Mouse (Mus musculus) 3T3-L1 (cell line): ENCODE measurements around the gene Gmnn.
"Not testable (repeated sequence)": the region's sequence is repeated elsewhere in the genome, so short reads cannot be mapped to it uniquely, and the experiment has no call there.

Experiments used
- DNase-seq: peaks from one replicate; pipeline ENCODE4 v3.0.0-alpha.2; 2015; ENCODE audit warnings: low read depth, low spot score

Gene Gmnn

GRCm38 (mm10) chr13:24761403-24762227 is at the start of gene Gmnn:
TSS of gene Gmnn (minus strand) at chr13:24761923.
- peak; percentile 79 for DNase-seq

- DNase-seq = no peak
These were observed 44.4 kb upstream of the Gmnn start for GRCm38 (mm10) chr13:24806079-24806478.

GRCm38 (mm10) chr13:24803196-24803595 is 41.5 kb upstream of the Gmnn start:
- no peak for DNase-seq

DNA sequence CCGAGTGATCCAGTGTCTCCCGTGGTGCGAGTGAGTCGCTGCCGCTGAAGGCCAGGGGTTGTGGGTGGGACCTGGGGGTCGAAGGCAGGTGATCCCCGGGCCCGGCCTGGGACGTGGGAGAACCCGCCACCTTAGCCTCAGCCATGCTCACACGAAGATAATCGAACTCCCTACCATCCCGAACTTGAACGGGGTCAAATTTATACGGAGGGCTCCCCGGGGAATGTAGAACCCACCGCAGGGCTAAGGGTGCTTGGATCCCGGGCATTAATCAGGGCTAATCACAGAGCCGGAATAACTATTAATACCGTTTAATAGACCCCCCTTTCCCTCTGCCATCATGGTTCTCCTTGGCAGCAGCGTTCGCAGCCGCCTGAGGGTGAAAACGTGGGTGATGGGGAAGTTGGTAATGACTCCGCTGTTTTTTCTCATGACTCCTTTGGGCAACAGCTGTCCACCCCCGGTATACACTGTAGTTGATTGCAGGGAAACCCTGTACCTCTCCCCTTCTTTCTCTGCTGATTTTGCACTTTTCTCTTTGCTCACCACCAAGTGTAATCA is 40.5 kb upstream of the Gmnn start:
- DNase-seq = peak; percentile 68

DNA sequence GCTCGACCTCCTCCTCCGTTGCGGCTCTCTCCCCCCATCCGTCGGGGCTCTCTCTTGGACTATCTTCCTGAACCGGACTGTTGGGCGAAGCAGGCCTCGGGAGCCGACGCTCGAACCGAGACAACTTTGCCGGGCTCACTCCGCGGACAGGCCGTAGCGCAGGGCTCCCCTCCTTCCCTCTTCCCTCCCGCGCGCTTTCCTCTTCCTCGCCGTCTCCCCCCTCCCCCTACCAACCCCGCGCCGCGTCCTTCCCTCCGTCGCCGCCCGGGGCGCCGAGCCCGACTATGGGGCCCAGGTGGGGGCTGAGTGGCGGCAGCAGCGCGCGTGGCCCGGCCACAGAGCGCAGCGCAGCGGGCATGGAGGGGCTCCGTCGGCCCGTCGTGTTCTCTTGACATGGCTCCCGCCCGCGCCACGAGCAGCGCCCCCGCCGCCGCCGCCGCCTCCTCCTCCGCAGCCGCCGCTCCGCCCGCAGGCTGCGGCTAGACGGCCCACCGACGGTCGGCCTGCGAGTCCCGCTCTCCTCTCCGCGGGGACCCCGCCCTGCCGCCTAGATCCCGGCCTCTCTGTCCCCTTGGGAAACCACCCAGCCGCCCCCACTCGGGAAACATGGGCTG is 39.7 kb upstream of the Gmnn start, which contains the start of gene BC005537:
Gene BC005537 (plus strand): TSS at position 350 of the 614 bp plus-strand sequence.
- no peak for DNase-seq

GRCm38 (mm10) chr13:24800674-24801307 is 39.1 kb upstream of the Gmnn start:
- DNase-seq = peak; percentile 96

GRCm38 (mm10) chr13:24799925-24800673 is 38.4 kb upstream of the Gmnn start:
- peak; percentile 48 for DNase-seq

GRCm38 (mm10) chr13:24799378-24799777 is 37.7 kb upstream of the Gmnn start:
- peak; percentile 52 for DNase-seq

DNA sequence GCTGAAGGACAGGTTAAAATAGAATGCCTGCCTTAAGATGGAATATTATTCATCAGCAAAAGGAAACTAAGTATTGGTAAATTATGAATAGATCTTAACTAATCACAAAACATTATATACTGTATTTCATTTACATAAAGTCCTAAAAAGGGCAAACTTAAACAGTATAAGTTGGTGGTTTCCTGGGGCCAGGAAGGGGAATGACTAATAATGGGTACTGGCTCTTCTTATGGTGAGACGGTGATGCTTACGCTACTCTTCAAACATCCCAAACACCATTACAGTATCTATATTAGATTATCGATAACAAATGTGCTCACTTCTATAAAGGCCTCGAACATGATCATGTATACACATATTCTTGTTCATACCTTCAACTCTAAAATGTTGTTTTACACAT is 37.0 kb upstream of the Gmnn start:
- no peak for DNase-seq

DNA sequence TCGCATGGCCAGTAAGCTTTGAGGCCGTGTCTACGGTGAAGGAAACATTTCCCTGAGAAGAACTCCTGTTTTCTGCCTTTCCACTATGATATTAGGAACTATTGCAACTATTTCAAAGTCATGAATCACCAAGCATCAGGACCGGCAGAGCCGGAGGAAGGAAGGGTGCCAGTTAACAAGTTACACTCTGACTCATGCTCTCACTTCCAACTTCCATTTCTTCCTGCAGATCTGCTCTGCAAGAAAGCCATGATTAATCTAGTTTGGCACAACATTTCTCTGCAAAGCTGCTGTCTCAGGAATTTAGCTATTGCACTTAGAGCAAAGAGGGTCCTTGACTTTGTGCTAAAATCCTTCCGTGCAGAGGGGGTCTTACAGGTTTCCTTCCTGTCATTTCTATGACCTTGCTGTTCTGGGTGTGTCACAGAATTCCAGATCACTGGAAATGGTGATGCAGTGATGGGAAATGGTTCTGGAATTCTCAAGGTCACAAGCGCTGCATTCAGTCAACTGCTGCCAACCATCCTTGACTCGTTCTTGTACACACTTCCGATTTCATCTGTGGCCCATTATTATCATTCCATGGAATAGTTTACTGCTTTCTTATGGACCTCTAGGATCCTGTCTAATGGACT is 30.8 kb upstream of the Gmnn start:
- peak; percentile 88 for DNase-seq

- peak; percentile 78 for DNase-seq
These were observed 29.6 kb upstream of the Gmnn start for GRCm38 (mm10) chr13:24791349-24791748.

DNA sequence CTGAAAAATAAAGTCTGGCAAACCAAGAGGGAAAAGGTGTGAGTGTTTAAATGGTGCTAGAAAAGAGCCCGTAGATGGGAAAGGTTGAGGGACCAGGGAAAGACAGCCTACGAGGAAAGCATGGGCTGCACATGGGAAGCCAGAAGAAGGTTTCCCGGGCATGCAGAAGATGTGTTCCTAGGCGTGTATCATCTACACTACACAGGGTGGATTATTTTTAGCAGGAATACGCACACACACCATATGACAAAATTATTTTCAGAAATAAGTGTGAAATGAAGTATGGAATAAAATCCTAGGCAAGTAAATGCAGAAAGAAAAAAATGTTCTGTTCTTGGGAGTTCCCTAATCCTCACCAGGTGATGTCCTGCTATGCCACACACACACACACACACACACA is 25.8 kb upstream of the Gmnn start:
- DNase-seq = no peak

DNA sequence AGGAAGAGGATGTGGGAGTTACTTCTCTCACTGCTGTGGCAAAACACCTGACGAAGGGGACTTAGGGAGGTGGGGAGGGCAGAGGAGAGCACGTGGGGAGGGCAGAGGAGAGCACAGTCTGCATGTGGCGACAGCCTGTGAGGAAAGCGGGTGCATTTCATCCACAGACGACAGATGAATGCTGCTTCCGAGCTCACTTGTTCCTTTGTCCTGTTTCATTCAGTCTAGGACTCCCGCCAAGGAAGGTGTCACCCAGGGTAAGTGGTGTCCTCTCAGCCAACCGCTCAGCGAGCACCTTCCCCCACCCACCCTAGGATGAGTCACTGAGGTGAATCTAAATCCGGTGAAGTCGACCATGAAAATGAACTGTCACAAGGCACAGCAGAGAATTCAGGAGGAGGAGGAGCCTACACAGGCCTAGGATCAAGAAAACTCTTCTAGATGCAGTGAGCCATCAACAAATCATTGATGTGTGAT is 24.3 kb upstream of the Gmnn start:
- no peak for DNase-seq

DNA sequence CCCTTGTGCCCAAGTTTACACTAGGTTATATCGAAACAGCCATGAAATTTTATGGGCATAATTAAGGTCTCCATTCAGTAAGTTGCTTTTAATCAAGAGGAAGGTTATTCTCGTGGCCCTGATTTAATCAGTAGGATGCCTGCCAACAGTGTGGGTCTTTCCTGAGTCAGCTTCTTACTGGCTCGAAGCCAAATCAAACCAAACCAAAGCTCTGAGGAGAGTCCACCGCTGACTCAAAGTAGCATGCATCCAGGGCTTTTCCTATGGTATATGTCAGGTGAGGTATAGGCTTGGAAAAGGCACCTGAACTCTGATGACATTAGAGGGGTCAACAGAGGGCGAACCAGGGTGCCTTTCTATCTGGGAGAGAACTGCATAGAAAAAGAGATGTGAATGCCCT is 20.2 kb upstream of the Gmnn start:
- DNase-seq = peak; percentile 66

- DNase-seq = no peak
These were observed 17.1 kb upstream of the Gmnn start for GRCm38 (mm10) chr13:24778706-24779380.

GRCm38 (mm10) chr13:24778026-24778425 is 16.3 kb upstream of the Gmnn start:
- no peak for DNase-seq

DNA sequence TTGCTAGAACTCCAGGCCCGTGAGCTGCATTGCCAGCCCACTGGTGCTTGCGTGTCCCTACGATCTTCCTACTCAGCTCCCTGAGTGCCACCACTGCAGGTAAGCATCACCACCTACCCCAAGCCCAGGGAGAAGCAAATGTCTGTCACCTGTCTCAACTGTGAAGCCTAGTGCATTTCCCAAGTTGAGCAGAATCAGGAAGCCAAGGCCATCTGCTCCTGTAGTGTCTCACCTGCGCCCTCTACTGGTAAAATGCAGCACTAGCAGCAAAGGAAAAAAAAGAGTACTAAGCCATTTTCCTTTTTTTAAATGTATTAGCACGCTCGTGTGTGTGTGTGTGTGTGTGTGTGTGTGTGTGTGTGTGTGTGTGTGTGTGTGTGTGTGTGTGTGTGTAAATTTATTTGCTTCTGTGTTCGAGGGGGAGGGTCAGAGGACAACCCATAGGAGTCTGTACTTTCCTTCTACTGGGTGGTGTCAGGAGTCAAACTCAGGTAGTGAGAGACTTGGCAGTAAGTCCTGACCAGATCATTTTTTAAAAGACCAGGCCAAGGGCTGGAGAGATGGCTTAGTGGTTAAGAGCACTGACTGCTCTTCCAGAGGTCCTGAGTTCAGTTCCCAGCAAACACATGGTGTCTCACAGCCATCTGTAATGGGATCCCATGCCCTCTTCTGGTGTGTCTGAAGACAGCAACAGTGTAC is 14.6 kb upstream of the Gmnn start:
- peak; percentile 77 for DNase-seq

- not testable (repeated sequence) for DNase-seq
These were observed 9.8 kb upstream of the Gmnn start for GRCm38 (mm10) chr13:24771482-24771881.

- DNase-seq = not testable (repeated sequence)
These were observed 6.1 kb upstream of the Gmnn start for GRCm38 (mm10) chr13:24767809-24768208.

GRCm38 (mm10) chr13:24762254-24762653 is 531 bp upstream of the Gmnn start:
- DNase-seq = no peak
